Mouse (Mus musculus): ENCODE measurements at regions not wholly inside any gene's neighbourhood (a gene's known extent, or its start where the extent isn't known, plus 50 kb on each side); places are given as distances from the start of the nearest gene placed in this dataset.

GRCm38 (mm10) chr14:106033793-106034192 lies 72.2 kb upstream of the Trim52 start:
- WGBS: 91% methylated on average over 2 of the region's 2 CpGs
- no peaks in the 10 kb centered on the region for H3K9me3 ChIP-seq (ENCODE audit: control insufficient read depth, low read length)
- no peak overlapping the region for H3K4me2 ChIP-seq (ENCODE audit: low read depth, low read length, severe bottlenecking)
- no peak overlapping the region for H3K4me3 ChIP-seq (ENCODE audit: low read depth, low read length)
- no peak overlapping the region for H3K27ac ChIP-seq (ENCODE audit: low read depth, low read length)
- no peak overlapping the region for H3K9ac ChIP-seq (ENCODE audit: low read length)
- H3K36me3 ChIP-seq (ENCODE audit: control insufficient read depth, insufficient read depth, low read length): no peaks in the 10 kb centered on the region
- DNase-seq (ENCODE audit: low spot score) (no peak), ATAC-seq (replicated peaks; ENCODE audit: low FRiP score) (no peak)
- H3K27me3 ChIP-seq (ENCODE audit: control insufficient read depth, insufficient read depth, low read length): no peaks in the 10 kb centered on the region
- no peaks in the 10 kb centered on the region for H3K4me1 ChIP-seq (replicated peaks; ENCODE audit: control insufficient read depth, insufficient read depth, low read length)

DNA sequence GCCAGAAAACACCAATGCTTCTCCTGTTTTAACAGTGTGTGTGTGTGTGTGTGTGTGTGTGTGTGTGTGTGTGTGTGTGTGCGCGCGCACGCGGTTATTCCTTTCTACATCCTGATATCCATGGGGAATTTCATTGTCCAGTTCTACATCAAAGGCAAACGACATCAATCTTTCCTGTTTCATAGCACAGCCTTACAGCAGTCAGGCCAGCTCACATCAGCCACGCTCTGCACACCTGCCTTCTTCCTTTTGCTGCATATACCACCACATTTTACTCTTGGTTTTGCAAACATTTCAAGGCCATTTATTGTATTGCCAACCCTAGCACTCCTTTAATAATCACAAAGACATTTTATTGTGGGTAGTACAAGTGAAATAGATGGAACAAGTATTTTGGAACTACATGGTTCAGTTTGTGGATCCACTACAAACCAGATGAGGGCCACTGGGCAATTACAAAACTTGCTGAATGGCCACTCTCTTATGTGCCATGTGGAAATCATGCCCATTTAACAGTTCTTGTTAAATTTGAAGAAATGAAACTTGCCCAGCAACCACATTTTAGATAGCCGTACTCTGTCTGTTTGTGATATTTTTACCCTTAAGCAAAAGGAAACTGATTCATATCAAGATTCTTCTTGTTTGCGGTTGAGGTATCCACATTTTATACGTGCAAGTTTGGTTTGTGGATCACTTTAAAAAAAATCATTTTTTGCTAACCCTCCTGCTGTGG lies 70.9 kb upstream of the Trim52 start:
- WGBS: 93% methylated on average over 10 of the region's 10 CpGs
- no peaks in the 10 kb centered on the region for H3K27me3 ChIP-seq (ENCODE audit: control insufficient read depth, insufficient read depth, low read length)
- H3K36me3 ChIP-seq (ENCODE audit: control insufficient read depth, insufficient read depth, low read length): no peaks in the 10 kb centered on the region
- no peaks in the 10 kb centered on the region for H3K4me1 ChIP-seq (replicated peaks; ENCODE audit: control insufficient read depth, insufficient read depth, low read length)
- DNase-seq (ENCODE audit: low spot score) (no peak), ATAC-seq (replicated peaks; ENCODE audit: low FRiP score) (no peak)
- H3K9me3 ChIP-seq (ENCODE audit: control insufficient read depth, low read length): no peaks in the 10 kb centered on the region
- no peak overlapping the region for H3K4me3 ChIP-seq (ENCODE audit: low read depth, low read length)
- H3K4me2 ChIP-seq (ENCODE audit: low read depth, low read length, severe bottlenecking): no peak overlapping the region
- no peak overlapping the region for H3K27ac ChIP-seq (ENCODE audit: low read depth, low read length)
- H3K9ac ChIP-seq (ENCODE audit: low read length): no peak overlapping the region

DNA sequence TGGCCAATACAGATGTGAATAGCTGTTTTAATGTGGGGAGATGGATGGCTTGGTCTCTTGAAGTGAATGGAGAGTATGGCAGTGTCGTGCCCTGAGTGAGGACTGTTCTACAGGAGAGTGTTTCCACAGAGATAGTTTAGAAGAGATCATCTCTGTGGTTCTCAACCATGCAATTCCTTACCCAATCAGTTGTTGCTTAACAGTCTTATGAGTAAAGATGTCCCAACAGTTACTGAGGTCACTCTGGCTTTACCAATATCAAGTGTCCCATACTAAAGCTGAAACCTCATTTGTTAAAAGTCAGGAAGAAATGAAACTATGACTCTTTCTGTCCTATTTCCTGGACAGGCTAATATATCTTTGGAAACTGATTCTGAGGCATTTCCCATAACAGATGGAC lies 61.7 kb upstream of the Trim52 start:
- WGBS: 88% methylated on average over 1 of the region's 1 CpGs

GRCm38 (mm10) chr14:106050231-106050630 lies 55.8 kb upstream of the Trim52 start:
- ATAC-seq (replicated peaks; ENCODE audit: low FRiP score): no peak
- Histone ChIP-seq H3K4me3 (ENCODE audit: low read depth, low read length) (no peak overlapping the region), H3K27me3 (ENCODE audit: control insufficient read depth, insufficient read depth, low read length) (no peaks in the 10 kb centered on the region), H3K4me2 (ENCODE audit: low read depth, low read length, severe bottlenecking) (no peak overlapping the region), H3K4me1 (replicated peaks; ENCODE audit: control insufficient read depth, insufficient read depth, low read length) (no peaks in the 10 kb centered on the region), H3K36me3 (ENCODE audit: control insufficient read depth, insufficient read depth, low read length) (no peaks in the 10 kb centered on the region), H3K9me3 (ENCODE audit: control insufficient read depth, low read length) (no peaks in the 10 kb centered on the region), H3K9ac (ENCODE audit: low read length) (no peak overlapping the region), H3K27ac (ENCODE audit: low read depth, low read length) (no peak overlapping the region)
- no peak for DNase-seq (ENCODE audit: low spot score)
- 90% methylated on average over 1 of the region's 1 CpGs for WGBS

More for the DNA sequence above, 61.7 kb upstream of the Trim52 start:
- H3K27ac ChIP-seq (ENCODE audit: low read depth, low read length): no peak overlapping the region
- DNase-seq (ENCODE audit: low spot score) (no peak), ATAC-seq (replicated peaks; ENCODE audit: low FRiP score) (no peak)
- no peaks in the 10 kb centered on the region for H3K27me3 ChIP-seq (ENCODE audit: control insufficient read depth, insufficient read depth, low read length)
- no peak overlapping the region for H3K4me3 ChIP-seq (ENCODE audit: low read depth, low read length)
- no peak overlapping the region for H3K4me2 ChIP-seq (ENCODE audit: low read depth, low read length, severe bottlenecking)
- H3K9ac ChIP-seq (ENCODE audit: low read length): no peak overlapping the region
- no peaks in the 10 kb centered on the region for H3K4me1 ChIP-seq (replicated peaks; ENCODE audit: control insufficient read depth, insufficient read depth, low read length)
- no peaks in the 10 kb centered on the region for H3K36me3 ChIP-seq (ENCODE audit: control insufficient read depth, insufficient read depth, low read length)
- no peaks in the 10 kb centered on the region for H3K9me3 ChIP-seq (ENCODE audit: control insufficient read depth, low read length)

DNA sequence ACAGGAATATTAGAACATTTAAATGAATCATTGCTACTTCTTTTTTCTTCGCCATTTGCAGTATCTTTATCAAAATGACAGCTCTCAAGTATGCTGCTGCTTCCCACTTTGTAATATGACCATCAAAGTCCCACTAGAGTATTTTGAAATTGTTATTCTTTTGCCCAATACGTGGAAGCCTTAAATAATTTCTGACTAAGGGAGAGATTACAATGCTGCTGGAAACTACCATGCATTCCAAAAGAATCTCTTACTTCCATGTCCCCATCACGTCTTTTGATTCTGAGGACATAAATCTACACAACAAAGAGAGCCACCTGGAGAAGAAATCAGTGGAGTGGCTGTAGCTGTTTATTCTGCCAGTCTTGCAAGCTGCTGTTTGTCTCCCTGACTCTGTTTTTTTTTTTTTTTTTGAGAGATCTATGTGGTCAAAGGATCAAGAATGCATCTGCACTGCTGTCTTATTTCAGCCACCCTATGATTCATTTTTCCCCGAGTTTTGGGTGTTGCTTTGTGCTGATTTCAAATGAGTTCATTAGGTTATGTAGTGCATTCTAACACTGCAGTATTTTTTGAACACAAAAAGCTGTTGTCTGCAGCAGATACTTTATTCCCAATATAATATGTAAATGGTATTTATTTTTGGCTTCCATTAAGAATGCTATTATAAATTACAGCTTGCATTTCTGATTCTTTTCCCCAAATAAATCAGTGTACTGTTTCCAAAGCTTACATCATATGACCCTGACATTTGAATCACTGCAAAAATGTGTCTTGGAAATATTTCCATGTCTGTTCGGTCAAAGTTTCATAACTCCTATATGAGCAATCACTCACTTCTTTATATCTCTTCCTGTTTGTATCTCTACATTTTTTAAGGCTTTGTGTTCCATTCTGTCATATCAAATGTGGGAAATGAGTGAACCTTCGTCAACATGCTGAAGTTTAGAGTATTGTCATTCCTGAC lies 53.1 kb upstream of the Trim52 start:
- no peak for ATAC-seq (replicated peaks; ENCODE audit: low FRiP score)
- WGBS: 67% methylated on average over 6 of the region's 6 CpGs
- H3K27ac ChIP-seq (ENCODE audit: low read depth, low read length): no peak overlapping the region

More for the DNA sequence above, 53.1 kb upstream of the Trim52 start:
- H3K27me3 ChIP-seq (ENCODE audit: control insufficient read depth, insufficient read depth, low read length): no peaks in the 10 kb centered on the region
- no peak overlapping the region for H3K4me3 ChIP-seq (ENCODE audit: low read depth, low read length)
- no peak for DNase-seq (ENCODE audit: low spot score)
- H3K36me3 ChIP-seq (ENCODE audit: control insufficient read depth, insufficient read depth, low read length): no peaks in the 10 kb centered on the region
- no peaks in the 10 kb centered on the region for H3K4me1 ChIP-seq (replicated peaks; ENCODE audit: control insufficient read depth, insufficient read depth, low read length)
- H3K9ac ChIP-seq (ENCODE audit: low read length): no peak overlapping the region
- H3K9me3 ChIP-seq (ENCODE audit: control insufficient read depth, low read length): no peaks in the 10 kb centered on the region
- H3K4me2 ChIP-seq (ENCODE audit: low read depth, low read length, severe bottlenecking): no peak overlapping the region
